Mouse (Mus musculus) bone marrow, adult 2 months (tissue): ENCODE measurements around the gene Sh3bp5.

Source experiments
- CTCF ChIP-seq: fragments of 200-500 bp; IDR thresholded peaks from 2 replicates; pipeline ENCODE4 v1.5.1; 2011; ENCODE audit warnings: low read length, control low read depth; ENCODE audit not compliant: control insufficient read depth, insufficient read depth
- POLR2A ChIP-seq: fragments of 200-500 bp; IDR thresholded peaks from 2 replicates; pipeline ENCODE4 v1.6.1; 2011; ENCODE audit warnings: low read depth, mild to moderate bottlenecking, control low read depth, low read length, borderline replicate concordance; ENCODE audit not compliant: control insufficient read depth

DNA sequence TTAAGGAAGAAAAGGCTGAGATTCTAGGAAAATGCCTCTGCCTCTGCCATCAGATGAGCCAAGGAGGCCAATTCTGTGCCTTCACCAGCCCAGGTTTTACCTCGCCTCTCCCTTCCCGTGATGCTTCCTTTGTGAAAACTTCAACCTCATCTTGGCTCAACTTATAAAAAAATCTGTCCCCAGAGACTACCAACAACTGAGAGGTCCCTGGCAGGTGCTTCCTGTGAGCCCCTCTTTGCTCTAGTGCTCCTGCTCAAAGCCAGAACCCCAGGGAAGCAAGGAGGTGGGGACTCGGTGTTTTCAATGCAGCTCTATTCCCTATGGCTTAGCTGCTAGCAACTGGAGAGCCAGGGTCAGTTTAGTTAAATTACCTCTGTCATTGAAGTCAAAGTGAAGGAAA, 122.7 kb downstream of the Sh3bp5 start:
- TF ChIP-seq CTCF: no peak
- no peak for TF ChIP-seq POLR2A
